Mouse (Mus musculus): ENCODE results near the gene Ruvbl1.

Gene Ruvbl1

DNA sequence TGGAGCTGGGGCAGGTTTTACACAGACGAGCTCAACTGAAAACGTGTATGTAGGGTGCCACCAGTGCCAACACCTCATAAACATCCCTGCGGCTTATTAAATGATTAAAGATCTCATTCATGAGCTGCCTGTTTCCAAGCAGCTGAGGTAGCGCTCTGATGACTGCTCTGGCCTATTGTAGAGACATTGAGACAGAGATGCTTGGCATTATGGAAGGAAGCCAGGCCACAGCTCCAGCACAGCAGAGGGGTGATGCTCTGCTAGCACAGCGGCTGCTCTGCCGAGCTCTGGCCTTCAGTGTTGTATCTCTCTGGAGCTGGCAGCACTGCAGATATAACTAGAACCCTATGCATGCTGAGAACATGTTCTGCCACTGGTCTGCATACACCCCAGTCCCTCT lies 28.5 kb downstream of the Ruvbl1 start:
- DNase-seq (ENCODE audit: low read depth, low spot score) = no peak

DNA sequence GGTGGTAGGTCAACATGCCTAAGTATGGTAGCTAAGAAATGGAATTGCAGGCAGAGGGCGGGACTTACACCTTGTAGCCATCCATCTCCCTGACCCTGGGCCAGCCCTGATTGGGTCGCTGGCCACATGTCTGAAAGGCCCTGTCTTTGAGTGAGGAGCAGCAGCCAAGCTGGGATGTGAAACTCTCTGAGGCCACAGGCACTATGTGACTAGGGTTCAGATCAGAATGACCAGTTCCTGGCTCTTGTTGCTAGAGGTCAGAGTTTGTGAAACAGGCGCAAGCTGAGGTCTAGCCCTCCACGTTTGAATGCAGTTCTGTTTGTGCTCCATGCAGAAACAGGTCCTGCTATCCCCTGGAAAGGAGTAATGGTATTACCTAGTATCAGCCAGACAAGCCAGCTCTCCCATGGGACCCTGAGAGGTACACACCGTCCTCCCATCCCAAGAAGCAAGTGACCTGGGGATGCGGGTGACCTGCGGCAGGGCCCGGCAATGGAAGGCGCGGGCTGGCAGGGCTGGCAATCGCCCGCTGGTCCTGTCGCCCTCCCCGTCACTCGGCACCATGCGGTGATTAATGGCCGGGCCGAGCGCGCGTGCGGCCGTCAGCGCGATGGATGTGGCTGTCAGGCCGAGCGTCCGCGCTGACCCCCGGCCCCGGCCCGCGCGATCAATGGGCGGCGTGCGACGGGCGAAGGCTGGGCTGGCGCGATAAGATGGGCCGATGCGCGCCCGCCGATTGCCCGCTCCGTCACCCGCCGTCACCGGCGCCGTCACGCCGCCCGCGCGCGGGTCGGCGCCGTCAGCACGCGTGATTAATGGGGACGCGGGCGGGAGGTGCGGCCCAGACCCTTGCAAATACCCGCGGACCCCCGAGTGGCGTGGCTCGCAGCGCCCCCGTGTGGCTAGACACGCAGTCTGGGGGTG lies 34.5 kb downstream of the Ruvbl1 start:
- no peak for DNase-seq (ENCODE audit: low read depth, low spot score)

DNA sequence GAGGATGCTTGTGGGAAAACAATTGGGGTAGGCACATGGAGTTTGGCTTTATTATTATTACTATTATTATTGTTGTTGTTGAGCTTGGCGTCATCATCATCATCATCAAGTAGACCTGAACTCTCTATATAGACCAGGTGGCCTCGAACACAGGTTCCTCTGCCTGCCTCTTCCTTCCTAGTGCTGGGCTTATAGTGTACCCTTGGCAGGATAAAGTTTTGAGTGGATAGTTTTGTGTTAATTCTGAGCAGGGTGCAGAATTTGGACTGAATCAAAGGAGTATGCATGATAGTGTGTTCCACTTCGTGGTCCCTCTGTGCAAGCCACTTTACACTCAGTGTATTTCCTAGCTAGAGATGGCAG lies 35.2 kb downstream of the Ruvbl1 start:
- DNase-seq (ENCODE audit: low read depth, low spot score) = no peak

DNA sequence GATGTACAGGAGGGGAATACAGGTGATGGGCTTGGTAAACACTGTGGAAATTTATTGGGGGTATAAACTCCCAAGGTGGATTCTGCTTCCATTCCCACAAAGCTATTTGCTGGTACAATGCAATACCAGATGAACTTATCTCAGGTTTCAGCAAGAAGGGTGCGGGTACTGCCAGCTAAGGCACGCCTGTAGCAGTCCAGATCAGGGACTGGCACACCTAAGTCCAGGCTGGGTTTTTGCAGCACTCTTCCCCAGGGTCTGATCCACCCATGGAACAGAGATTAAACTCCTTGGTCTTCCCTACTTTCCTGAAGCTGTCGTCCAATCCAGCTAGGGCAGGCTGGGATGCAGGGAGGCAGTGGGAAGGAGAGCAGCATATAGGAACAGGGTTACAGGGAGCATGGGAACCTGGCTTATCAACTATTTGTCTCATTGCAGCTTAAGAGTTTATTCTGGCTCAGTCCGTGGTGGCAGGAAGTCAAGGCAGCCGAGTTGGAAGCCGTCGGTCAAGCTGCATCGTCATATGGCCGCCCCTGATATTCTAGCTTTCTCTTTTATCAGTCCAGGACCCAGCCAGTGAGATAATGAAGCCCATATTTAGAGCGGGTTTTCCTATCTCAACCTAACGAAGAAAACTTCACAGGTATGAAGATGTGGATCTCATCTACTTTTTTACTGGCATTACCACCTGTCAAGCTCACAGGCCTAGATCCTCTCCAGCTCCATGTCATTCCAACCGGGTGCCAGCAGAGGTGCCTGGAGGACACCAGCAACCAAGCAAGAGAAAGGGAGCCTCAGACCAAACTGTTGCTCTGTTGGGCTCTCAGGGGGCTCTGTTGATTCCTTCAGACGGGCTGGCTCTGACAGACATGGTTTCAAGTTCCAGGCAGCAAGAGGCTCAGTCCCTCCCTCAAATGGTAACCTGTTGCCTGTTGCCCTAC lies 37.1 kb downstream of the Ruvbl1 start:
- DNase-seq (ENCODE audit: low read depth, low spot score) = no peak

DNA sequence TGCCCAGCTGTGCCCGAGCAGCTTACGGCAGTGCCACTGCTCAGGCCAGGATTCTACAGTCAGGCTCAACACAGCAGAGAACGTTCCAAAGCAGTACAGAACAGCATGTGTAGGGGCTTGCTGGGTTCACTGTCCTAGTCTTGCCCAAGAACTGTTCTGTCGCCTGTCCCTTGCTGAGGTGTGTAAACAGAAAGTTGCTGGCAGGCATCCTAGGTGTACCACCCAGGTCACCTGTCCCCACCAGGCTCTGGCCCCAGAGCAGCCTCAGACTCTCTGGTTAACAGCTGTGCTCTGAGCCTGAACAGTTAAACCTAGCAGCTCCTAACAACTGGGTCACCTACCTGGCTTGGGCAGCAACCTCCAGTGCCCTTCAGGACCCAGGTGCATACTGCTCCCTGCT lies 37.8 kb downstream of the Ruvbl1 start:
- no peak for DNase-seq (ENCODE audit: low read depth, low spot score)

DNA sequence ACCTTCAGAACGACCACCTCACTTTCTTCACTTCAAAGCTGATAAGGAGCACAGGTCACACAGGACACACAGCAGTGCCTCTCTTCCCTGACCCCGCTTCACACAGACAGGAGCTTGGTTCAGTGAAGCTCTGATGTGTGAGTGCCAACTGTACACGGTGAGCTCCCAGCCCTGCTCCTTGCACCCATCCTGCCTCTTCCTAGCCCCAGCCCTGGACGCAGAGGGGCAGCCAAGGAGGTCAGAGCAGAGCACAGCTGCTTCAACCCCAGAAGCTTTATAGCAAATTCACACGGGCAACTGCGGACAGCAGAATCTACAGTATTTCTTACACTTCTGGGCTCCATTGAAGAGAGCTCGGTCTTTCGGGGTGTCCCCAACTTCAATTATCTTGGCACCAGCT lies 48.8 kb downstream of the Ruvbl1 start:
- DNase-seq (ENCODE audit: low read depth, low spot score) = no peak

DNA sequence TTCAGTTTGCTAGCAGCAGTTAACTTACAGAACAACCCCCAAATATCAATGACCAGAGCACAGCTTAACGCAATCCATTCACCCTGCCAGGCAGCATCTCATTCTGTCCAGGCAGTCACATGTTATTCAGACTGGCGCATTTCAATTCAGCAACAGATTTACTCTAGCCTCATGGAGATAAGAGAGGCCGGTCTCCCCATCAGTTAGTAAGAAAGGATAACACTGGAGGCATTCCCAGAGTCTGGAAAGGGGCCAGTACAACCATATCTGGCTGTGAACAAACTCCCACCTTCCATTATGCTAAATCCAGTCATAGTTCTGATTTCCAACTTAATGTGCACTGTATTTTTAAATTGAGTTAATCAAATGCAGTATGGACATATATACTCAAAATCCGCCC lies 49.3 kb downstream of the Ruvbl1 start:
- peak; percentile 47 for DNase-seq (ENCODE audit: low read depth, low spot score)

DNA sequence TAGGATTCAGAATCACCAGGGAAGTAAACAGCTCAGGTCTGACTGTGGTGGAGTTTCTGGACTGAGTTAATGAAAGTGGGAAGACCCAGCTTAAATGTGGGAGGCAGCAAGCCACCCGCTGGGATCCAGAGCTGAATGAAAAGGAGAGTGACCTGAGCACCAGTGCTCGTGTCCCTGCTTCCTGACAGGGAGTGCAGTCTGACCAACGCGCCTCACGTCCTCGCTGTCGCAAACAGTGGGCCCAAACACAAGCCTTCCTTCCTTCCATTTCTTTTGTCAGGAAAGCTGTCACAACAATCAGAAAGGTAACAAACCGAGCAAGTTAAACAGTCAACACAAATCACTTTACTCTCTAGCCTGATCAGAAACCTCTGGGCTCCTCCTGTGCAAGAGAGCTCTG lies 50.8 kb downstream of the Ruvbl1 start:
- no peak for DNase-seq (ENCODE audit: low read depth, low spot score)

DNA sequence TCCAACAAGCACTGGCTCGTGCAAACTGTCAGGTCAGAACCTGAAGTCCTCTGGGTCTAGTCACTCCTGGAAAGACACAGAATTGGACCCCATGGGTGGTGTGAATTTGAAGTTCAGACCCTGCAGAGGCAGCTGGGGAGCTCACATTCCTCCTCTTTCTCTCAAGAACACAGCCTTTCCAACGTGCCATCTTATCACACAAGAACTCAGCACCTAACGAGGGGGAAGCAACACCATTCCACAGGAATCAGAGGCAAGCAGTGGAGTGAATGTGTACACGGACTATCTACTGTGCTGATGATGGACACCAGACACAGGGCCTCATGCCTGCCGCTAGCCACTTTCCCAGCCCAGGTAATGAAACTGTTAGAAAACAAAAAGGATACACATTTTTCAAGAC lies 51.5 kb downstream of the Ruvbl1 start:
- DNase-seq (ENCODE audit: low read depth, low spot score) = no peak

DNA sequence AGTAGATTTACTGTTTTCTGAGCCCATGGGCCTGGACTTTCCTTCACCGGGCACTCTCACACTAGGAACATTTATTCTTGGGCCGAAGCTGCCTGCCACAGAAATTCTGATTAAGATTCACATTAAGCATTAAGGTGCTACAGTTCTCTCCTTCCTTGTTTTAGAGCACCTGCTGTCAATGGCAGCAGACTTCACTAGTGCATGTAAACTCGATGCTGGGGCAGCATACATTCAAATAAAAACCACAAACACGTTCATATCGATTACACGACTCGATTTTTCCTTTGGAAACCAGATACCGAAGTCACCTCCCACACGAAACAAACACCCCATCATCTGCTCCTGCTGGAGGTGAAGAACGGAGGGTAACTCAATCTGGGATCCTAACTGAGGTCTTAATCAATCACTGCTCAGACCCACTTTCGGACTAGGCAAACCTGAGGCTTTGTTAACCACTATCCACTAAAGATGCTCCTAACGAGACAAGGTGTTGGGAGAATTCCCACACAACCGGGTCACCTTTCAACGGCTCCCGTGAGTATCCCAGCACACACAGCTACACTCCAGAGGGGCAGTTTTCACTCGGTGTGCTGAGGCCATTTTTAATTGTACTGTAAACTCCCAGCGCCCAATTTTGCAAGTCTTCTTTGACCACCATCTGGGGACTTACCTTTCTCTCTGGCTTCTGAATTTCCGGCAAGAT lies 52.6 kb downstream of the Ruvbl1 start:
- DNase-seq (ENCODE audit: low read depth, low spot score) = no peak

DNA sequence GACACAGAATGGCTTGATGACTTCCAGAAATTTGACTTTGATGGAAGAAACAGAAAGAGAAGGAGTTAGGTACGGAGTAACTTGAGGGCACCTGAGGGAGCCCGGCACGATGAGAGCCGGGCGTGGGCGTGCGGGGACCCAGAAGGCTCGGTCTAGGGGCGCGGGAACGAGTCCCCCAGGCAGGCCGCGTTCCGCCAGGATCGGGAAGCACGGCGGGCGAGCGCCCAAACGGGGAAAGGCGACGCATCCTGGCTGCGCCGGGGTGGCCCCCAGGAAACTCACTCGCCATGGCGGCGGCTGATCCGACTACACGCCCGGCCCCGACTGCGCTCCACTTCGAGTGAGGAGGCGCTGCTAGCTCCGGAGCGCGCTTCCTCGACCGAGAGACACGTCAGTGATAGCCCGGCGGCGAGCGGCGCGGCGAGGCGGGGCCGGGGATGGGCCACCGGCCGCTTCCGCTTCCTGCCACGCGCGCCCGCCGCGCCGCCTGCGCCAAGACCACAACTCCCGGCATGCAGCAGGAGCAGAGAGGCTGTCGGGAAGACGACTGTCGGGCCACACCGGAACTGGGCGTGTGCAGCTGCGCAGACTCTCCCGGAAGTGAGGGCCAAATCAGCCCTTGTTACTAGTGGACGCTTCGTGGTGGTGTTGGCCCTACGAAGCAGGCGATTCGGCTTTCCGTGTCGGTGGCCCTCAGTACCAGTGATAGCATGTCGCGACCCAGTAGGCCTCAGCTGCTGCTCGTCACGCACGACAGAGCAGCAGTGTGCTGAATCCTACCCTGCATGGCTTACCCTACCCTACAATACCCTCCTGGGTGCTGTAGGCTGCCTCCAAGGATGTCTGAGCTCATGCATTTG lies 53.4 kb downstream of the Ruvbl1 start, which contains the start of gene Sec61a1:
Gene Sec61a1, minus strand, starts transcription at position 502 of the 860 bp plus-strand sequence.
- DNase-seq (ENCODE audit: low read depth, low spot score) = peak; percentile 96

DNA sequence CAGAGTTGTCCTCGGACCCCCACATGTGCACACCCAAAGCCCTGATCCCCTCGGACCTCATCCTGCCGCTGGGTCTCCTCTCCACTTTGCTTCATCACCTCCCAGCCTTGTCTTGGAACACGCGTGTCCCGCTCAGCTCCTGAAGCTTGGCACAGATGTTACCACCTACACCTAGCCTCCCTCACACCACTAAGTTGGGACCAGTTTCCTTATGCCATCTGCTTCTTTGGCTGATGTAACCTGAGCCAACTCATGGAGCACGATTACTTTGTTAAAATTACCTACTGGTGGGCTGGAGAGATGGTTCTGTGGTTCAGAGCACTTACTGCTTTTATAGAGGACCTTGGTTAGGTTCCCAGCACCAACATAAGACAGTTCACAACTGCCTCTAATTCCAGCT lies 56.6 kb downstream of the Ruvbl1 start:
- peak; percentile 79 for DNase-seq (ENCODE audit: low read depth, low spot score)

DNA sequence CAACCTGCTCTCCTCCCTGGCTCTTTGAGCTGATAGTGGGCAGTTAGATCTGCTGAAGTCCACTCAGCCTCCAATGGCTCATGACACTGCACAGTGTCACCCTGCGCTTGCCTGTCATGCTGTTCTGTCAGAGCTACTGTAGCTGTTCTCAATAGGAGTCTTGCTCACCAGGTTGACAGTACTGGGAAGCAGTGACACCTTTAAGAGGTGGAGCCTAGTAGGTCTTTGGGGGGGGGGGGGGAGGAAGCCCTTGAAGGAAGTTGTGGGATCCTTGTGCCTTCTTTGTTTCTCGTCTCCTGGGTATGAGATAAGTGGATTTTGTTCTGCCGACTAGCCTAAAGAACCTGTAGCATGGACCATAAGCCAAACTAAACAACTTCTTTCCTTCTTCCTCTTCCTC lies 57.4 kb downstream of the Ruvbl1 start:
- DNase-seq (ENCODE audit: low read depth, low spot score) = no peak

DNA sequence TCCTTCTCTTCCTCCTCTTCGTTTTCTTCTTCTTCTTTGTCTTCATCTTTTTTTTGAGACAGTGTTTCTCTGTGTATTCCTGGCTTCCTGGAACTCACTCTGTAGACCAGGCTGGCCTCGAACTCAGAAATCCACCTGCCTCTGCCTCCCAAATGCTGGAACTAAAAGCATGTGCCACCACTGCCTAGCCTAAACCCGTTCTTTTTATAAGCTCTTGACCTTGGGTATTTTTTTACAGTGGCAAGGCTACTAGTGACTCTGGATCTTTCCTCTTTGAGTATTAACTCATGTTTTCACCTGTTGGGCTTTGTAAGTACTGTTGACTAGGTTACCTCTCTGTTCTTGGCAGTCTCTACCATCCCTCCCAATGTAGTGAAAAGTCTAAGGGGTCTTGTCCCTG lies 57.8 kb downstream of the Ruvbl1 start:
- DNase-seq (ENCODE audit: low read depth, low spot score) = no peak

DNA sequence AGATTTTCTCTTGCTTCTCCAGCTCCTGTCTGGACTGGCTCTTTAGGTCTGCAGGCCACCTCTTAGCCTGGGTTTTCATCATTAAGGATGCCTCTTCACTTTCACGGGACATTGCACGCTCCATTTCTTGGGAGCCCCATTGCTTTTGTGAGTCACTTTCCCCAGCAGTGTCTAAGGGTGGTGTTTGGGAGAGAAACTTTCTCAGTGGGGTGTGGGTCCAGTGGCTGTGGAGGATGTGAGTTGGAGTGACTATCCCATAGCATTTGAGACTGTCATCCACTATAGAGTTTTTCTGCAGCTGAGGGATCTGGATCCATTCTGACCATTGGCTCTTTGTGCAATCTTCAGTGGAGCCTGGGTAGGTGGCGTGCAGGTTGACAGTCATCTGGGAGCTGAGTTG lies 58.2 kb downstream of the Ruvbl1 start:
- DNase-seq (ENCODE audit: low read depth, low spot score) = no peak

DNA sequence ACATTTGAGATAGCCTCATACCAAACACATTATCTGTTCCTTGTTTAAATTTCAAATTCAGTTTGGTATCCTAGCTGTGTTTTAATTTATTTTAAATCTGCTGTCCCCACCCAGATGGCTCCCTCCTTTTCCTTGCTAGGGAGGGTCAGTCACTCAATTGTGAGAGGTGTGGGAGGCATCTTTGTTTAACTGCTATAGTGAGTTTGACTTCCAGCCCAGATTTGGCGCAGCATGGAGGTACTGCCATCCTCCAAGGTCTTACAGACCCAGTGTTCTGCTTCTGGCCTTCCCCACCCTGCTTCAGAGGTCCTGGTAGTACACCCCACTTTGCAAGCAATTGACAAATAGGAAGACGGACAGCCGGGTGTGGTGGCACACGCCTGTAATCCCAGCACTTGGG lies 58.8 kb downstream of the Ruvbl1 start:
- DNase-seq (ENCODE audit: low read depth, low spot score) = peak; percentile 40

DNA sequence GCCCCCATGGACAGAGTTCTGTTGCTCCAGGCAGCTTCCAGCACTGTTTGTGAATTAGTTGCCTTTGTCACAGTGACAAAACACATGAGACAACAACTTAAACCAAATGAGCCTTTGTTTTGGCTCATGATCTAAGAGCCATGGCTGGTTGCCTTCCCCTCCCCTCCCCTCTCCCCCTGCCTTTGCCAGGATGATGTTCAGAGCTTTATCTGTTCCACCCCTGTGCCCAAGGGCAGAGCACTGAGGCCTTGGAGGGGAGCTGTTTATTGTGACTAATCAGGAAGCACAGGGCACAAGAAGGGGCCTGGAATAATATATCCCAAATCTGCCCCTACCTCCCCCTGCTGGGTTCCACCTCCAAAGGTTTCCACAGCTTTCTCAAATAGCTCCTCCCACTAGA lies 65.1 kb downstream of the Ruvbl1 start:
- no peak for DNase-seq (ENCODE audit: low read depth, low spot score)

DNA sequence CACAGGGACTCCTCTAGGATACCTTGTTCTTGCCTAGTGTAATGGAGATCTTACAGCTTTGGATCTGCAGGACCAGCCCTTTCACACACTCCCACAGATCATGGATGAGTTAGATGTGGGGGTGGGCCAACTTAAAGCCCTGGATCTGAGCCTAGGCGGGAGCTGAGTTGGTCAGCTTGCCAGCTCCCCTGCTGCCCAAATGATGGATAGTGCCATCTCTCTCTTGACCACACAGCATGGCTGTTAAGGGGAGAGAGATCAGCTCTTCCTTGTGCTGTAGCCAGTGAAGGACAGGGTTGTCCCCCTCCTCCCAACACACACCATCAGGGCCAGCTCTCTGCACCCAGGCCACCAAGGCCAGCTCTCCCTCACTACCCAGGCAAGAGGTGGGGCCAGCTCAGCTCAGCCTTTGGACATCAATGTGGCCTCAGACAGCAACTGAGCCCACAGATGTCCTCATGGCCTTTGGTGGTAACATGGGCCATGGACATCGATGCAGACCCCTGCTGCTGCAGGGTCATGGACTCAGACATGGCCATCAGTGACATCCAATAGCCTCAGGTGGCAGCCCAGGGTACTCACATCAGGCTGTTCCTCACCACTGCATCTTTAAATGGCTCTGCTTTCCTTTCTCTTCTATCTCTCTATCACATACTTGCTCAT lies 75.0 kb downstream of the Ruvbl1 start:
- DNase-seq (ENCODE audit: low read depth, low spot score) = no peak

DNA sequence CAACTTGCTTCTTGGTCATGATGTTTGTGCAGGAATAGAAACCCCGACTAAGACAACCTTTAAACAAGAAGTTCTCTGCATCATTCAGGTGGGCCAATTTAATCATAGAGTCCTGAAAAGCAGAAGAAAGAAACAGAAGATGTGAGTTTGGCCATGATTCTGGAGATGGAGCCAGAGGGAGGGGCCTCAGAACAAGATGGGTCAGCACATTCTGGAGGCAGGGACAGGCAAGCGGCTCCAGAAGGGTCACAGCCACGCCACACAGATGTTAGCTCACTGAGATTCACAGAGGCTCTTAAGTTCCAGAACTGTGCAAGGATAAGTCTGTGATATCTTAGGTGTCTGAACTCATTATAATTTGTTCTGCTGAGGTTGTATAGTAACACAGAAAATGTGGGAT lies 79.0 kb downstream of the Ruvbl1 start:
- no peak for DNase-seq (ENCODE audit: low read depth, low spot score)

DNA sequence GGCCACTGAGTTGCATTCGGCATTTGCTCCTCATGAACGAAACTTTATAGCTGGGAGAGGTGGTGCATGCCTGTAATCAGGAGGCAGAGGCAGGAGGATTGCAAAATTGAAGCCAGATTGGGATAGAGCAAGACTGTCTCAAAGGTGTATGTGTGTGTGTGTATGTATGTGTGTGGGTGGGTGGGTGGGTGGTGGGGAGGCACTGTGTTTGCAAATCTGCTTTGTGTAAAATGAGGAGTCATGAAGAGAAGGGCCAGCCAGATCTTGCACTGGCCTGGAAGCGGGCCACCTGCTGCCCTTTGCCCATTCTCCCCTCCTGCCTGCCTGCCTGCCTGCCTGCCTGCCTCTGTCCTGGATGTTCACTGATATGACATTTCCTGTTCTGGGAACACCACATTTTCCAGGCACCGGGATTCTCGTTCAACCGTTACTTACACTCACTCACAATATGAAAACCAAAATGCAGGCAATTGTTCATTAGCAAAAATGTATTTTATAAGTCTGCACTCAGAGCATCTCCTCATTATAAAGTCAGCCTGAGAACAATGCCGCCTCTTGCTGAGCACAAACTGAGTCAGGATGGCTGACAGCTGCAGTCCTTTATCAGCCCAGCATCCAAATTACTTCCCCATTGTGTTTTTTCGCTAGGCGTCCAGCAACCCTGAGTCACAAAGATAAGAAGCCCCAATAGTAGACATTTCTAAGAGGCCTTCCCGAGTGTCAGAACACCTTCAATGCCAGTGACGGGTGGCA lies 79.6 kb downstream of the Ruvbl1 start:
- DNase-seq (ENCODE audit: low read depth, low spot score) = no peak

Data from telencephalon, adult 2 months (tissue).